Mouse (Mus musculus): Measurements from ENCODE around the gene Slc25a47.

Slc25a47 gene

GRCm38 (mm10) chr12:108906398-108906797 lies 70.6 kb downstream of the Slc25a47 start:
- no peak for DNase-seq (ENCODE audit: low spot score in 2 of 2)
